Mouse (Mus musculus): Measurements from ENCODE around the gene Defb48. TPM values are rescaled to one million over a fixed set of nuclear protein-coding genes. Genes with fewer than 3 reads are reported as not detected.

Defb48 gene
- polyA plus RNA-seq, 1 experiment = 5,718 TPM

DNA sequence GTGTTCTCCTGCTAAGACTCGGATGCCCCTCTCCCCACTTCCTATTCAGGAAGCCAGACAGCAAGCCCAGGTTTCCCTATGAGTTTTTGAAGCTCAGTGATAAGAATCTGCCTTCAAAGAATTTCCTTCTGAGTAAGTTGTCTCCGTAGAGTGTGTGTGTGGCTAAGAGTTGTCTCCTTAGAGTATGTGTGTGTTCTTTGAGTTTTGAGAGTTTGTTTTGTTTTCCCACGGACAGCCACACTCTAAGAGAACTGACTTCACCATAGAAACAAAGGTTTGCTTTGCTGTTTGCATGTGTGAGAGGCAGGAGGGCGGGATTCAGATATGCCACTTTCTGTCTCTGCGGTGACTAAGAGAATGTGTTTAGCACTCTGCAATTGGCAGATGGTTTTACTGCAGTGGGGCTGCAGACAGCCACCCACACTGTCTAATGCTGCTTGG lies 56.2 kb downstream of the Defb48 start:
- DNase-seq (ENCODE audit: low read depth) = no peak

Other genes with a start within 250 kb of the Defb48 start
- gene Ints6, start 223.3 kb downstream of the Defb48 start, polyA plus RNA-seq (2012; rRNA removed) = 3.6 and 8.2 TPM in 2 replicates
- gene Wdfy2, start 146.8 kb downstream of the Defb48 start, polyA plus RNA-seq (2012; rRNA removed) = 10.0 and 12.5 TPM in 2 replicates
- 3,464 and 4,374 TPM in 2 replicates for gene Defb47, start 13.6 kb upstream of the Defb48 start, polyA plus RNA-seq (2012; rRNA removed)
- gene Defb43, start 27.3 kb upstream of the Defb48 start, polyA plus RNA-seq (2012; rRNA removed) = 59.2 and 207 TPM in 2 replicates
- 2,514 and 2,655 TPM in 2 replicates for gene Defb42, start 62.5 kb upstream of the Defb48 start, polyA plus RNA-seq (2012; rRNA removed)
- 516 and 650 TPM in 2 replicates for gene Defb30, start 65.5 kb upstream of the Defb48 start, polyA plus RNA-seq (2012; rRNA removed)